In genomic region chr5:33593620-33594019, GRCm38 (mm10) we compare ENCODE assay signal across 8 mouse cellular contexts. TPM values are rescaled to one million over a fixed set of nuclear protein-coding genes. Genes with fewer than 3 reads are reported as not detected.
DNase-seq lines count a peak whose midpoint lies in the region; ATAC-seq and TF ChIP-seq lines count a peak whose summit lies in the region.

No protein-coding gene starts in this region.

- no peak overlapping the region for H3K9ac ChIP-seq in forebrain, embryonic 13.5 days
- no peak overlapping the region for H3K9ac ChIP-seq in lung, postnatal 0 days (replicated peaks; ENCODE audit: low read depth)
- no peak overlapping the region for H3K9ac ChIP-seq in intestine, postnatal 0 days (ENCODE audit: low read depth, low read length)

- peak; percentile 48 for TF ChIP-seq CTCF in lung, postnatal 0 days (IDR thresholded peaks at IDR 0.05)
- TF ChIP-seq CTCF in intestine, postnatal 0 days (IDR thresholded peaks at IDR 0.05; ENCODE audit: low read depth): peak; percentile 58

- no peak overlapping the region for H3K27ac ChIP-seq in forebrain, embryonic 10.5 days
- H3K27ac ChIP-seq in forebrain, embryonic 13.5 days: no peak overlapping the region
- no peak overlapping the region for H3K27ac ChIP-seq in lung, postnatal 0 days (ENCODE audit: low read length)
- no peak overlapping the region for H3K27ac ChIP-seq in intestine, postnatal 0 days (ENCODE audit: low read depth, low read length)

- H3K4me2 ChIP-seq in forebrain, embryonic 13.5 days: no peak overlapping the region
- no peak overlapping the region for H3K4me2 ChIP-seq in lung, postnatal 0 days (replicated peaks; ENCODE audit: low read depth, low read length)
- no peak overlapping the region for H3K4me2 ChIP-seq in intestine, postnatal 0 days (replicated peaks; ENCODE audit: low read depth)

- peaks cover 7% of the 10 kb centered on the region for H3K27me3 ChIP-seq in forebrain, embryonic 10.5 days (ENCODE audit: poor library complexity, severe bottlenecking)
- H3K27me3 ChIP-seq in forebrain, embryonic 13.5 days: peaks cover 7% of the 10 kb centered on the region; the same call in 1 of the 2 replicates
- no peaks in the 10 kb centered on the region for H3K27me3 ChIP-seq in lung, postnatal 0 days (replicated peaks; ENCODE audit: insufficient read depth, low read length)
- H3K27me3 ChIP-seq in intestine, postnatal 0 days (replicated peaks; ENCODE audit: control insufficient read depth, insufficient read depth, low read length): no peaks in the 10 kb centered on the region

- no peak overlapping the region for H3K4me3 ChIP-seq in forebrain, embryonic 10.5 days
- H3K4me3 ChIP-seq in forebrain, embryonic 13.5 days: no peak overlapping the region
- no peak overlapping the region for H3K4me3 ChIP-seq in lung, postnatal 0 days (ENCODE audit: low read depth, low read length)
- H3K4me3 ChIP-seq in intestine, postnatal 0 days (ENCODE audit: low read depth, low read length): no peak overlapping the region

- DNase-seq in forebrain, embryonic 10.5 days (ENCODE audit: extremely low spot score, low spot score): peak; percentile 23
- DNase-seq in lung, postnatal 0 days (ENCODE audit: low spot score): no peak
- DNase-seq in lung, postnatal 25 days (ENCODE audit: low spot score): no peak
- DNase-seq in thymus, postnatal 0 days (ENCODE audit: low spot score): peak; percentile 24
- no peak for DNase-seq in left cerebral cortex, adult 11 months (ENCODE audit: low spot score)
- DNase-seq in cerebellum, adult 11-12 months: no peak

- ATAC-seq in forebrain, embryonic 13.5 days: no peak
- no peak for ATAC-seq in lung, postnatal 0 days
- no peak for ATAC-seq in intestine, postnatal 0 days

- peaks cover 11% of the 10 kb centered on the region for H3K36me3 ChIP-seq in forebrain, embryonic 10.5 days (replicated peaks)
- H3K36me3 ChIP-seq in forebrain, embryonic 13.5 days (ENCODE audit: poor library complexity, severe bottlenecking): peaks cover 5% of the 10 kb centered on the region; the same call in 1 of the 2 replicates
- no peaks in the 10 kb centered on the region for H3K36me3 ChIP-seq in lung, postnatal 0 days (ENCODE audit: insufficient read depth, low read length)
- H3K36me3 ChIP-seq in intestine, postnatal 0 days (ENCODE audit: control insufficient read depth, insufficient read depth): no peaks in the 10 kb centered on the region; the same call in 1 of the 2 replicates

- H3K4me1 ChIP-seq in forebrain, embryonic 10.5 days: no peaks in the 10 kb centered on the region
- H3K4me1 ChIP-seq in forebrain, embryonic 13.5 days: no peaks in the 10 kb centered on the region
- H3K4me1 ChIP-seq in lung, postnatal 0 days (ENCODE audit: insufficient read depth, low read depth, low read length): no peaks in the 10 kb centered on the region
- H3K4me1 ChIP-seq in intestine, postnatal 0 days (replicated peaks; ENCODE audit: control insufficient read depth, insufficient read depth, low read length): no peaks in the 10 kb centered on the region

- TF ChIP-seq EP300 in lung, postnatal 0 days (IDR thresholded peaks at IDR 0.05): no peak

- 39% methylated on average over 2 of the region's 2 CpGs for WGBS in forebrain, embryonic 10.5 days
- WGBS in forebrain, embryonic 13.5 days: 30% methylated on average over 2 of the region's 2 CpGs
- WGBS in lung, postnatal 0 days: 30% methylated on average over 2 of the region's 2 CpGs
- WGBS in intestine, postnatal 0 days: 36% methylated on average over 2 of the region's 2 CpGs

- H3K9me3 ChIP-seq in forebrain, embryonic 10.5 days: no peaks in the 10 kb centered on the region
- H3K9me3 ChIP-seq in forebrain, embryonic 13.5 days (replicated peaks): no peaks in the 10 kb centered on the region
- no peaks in the 10 kb centered on the region for H3K9me3 ChIP-seq in lung, postnatal 0 days (ENCODE audit: low read length)
- no peaks in the 10 kb centered on the region for H3K9me3 ChIP-seq in intestine, postnatal 0 days (ENCODE audit: control insufficient read depth)

RNA-seq across cellular contexts. Expression of gene Fam53a, which starts 35.8 kb away (rescaled TPM):
- polyA plus RNA-seq in forebrain, embryonic 10.5 days (2016; fragmentation: Nextera tagmentation; extraction: Ambion mirVana): 70.0 and 73.0 TPM in 2 replicates
- 51.0 and 57.7 TPM in 2 replicates for polyA plus RNA-seq in forebrain, embryonic 13.5 days (2015; fragmentation: Nextera tagmentation; extraction: Ambion mirVana)
- polyA plus RNA-seq in lung, postnatal 0 days (2015; fragmentation: Nextera tagmentation; extraction: Ambion mirVana): 43.9 and 46.1 TPM in 2 replicates
- 39.4 and 42.1 TPM in 2 replicates for polyA plus RNA-seq in intestine, postnatal 0 days (2015; fragmentation: Nextera tagmentation; extraction: Ambion mirVana)
- 72.6 and 78.5 TPM in 2 replicates for polyA plus RNA-seq in thymus, postnatal 0 days (2015; fragmentation: Nextera tagmentation; extraction: Ambion mirVana)

RNA-seq across cellular contexts. Expression of gene Gm9903, which starts 36.1 kb away (rescaled TPM):
- 0.41 and 0.52 TPM in 2 replicates for polyA plus RNA-seq in forebrain, embryonic 10.5 days (2016; fragmentation: Nextera tagmentation; extraction: Ambion mirVana)
- polyA plus RNA-seq in forebrain, embryonic 13.5 days (2015; fragmentation: Nextera tagmentation; extraction: Ambion mirVana): 0.55 and 0.61 TPM in 2 replicates
- 0.37 and 0.41 TPM in 2 replicates for polyA plus RNA-seq in lung, postnatal 0 days (2015; fragmentation: Nextera tagmentation; extraction: Ambion mirVana)
- polyA plus RNA-seq in intestine, postnatal 0 days (2015; fragmentation: Nextera tagmentation; extraction: Ambion mirVana): 0.42 and 0.52 TPM in 2 replicates
- 0.44 and 0.60 TPM in 2 replicates for polyA plus RNA-seq in thymus, postnatal 0 days (2015; fragmentation: Nextera tagmentation; extraction: Ambion mirVana)

RNA-seq across cellular contexts. Expression of gene Slbp, which starts 58.8 kb away (rescaled TPM):
- polyA plus RNA-seq in forebrain, embryonic 10.5 days (2016; fragmentation: Nextera tagmentation; extraction: Ambion mirVana): 335 and 357 TPM in 2 replicates
- polyA plus RNA-seq in forebrain, embryonic 13.5 days (2015; fragmentation: Nextera tagmentation; extraction: Ambion mirVana): 222 and 225 TPM in 2 replicates
- 81.2 and 85.6 TPM in 2 replicates for polyA plus RNA-seq in lung, postnatal 0 days (2015; fragmentation: Nextera tagmentation; extraction: Ambion mirVana)
- polyA plus RNA-seq in intestine, postnatal 0 days (2015; fragmentation: Nextera tagmentation; extraction: Ambion mirVana): 91.4 and 92.9 TPM in 2 replicates
- polyA plus RNA-seq in thymus, postnatal 0 days (2015; fragmentation: Nextera tagmentation; extraction: Ambion mirVana): 353 and 376 TPM in 2 replicates

Comparison
In these comparisons a context has a peak if more than half of its experiments do, and no peak if none do; other contexts are left out.
1. DNase-seq: peak in forebrain, embryonic 10.5 days (single experiment) and thymus, postnatal 0 days (single experiment); none in lung, postnatal 0 days (single experiment), lung, postnatal 25 days (single experiment), left cerebral cortex, adult 11 months (single experiment) and cerebellum, adult 11-12 months (single experiment).